Mouse (Mus musculus) inflammation-experienced regulatory T-cells, adult 6 months (primary cell): ENCODE measurements around the gene Mycn. TPM values are rescaled to one million over a fixed set of nuclear protein-coding genes. Genes with fewer than 3 reads are reported as not detected.

Source experiments
- ATAC-seq: one replicate; pipeline ENCODE4 v1.8.0; 2017
- polyA plus RNA-seq, 3 experiments: library from polyadenylated mRNA; unstranded; fragments of 100-300 nt; shearing (Covaris generic); gene quantifications; one replicate each; pipeline ENCODE4 v1.2.1; 2017

Mycn gene
- polyA plus RNA-seq, 3 experiments from 2014 or later: not detected

- no peak for ATAC-seq
These were observed 21.3 kb downstream of the Mycn start for GRCm38 (mm10) chr12:12920166-12921157.

- no peak for ATAC-seq
These were observed 25.4 kb downstream of the Mycn start for GRCm38 (mm10) chr12:12916298-12916697.

- no peak for ATAC-seq
These were observed 31.2 kb downstream of the Mycn start for GRCm38 (mm10) chr12:12910356-12910979.

- no peak for ATAC-seq
These were observed 32.0 kb downstream of the Mycn start for GRCm38 (mm10) chr12:12909631-12910277.

GRCm38 (mm10) chr12:12906771-12907170, 34.9 kb downstream of the Mycn start:
- no peak for ATAC-seq

GRCm38 (mm10) chr12:12906321-12906720, 35.4 kb downstream of the Mycn start:
- no peak for ATAC-seq

GRCm38 (mm10) chr12:12905117-12905516, 36.6 kb downstream of the Mycn start:
- no peak for ATAC-seq

- ATAC-seq: no peak
These were observed 37.2 kb downstream of the Mycn start for GRCm38 (mm10) chr12:12904512-12904953.

- no peak for ATAC-seq
These were observed 37.6 kb downstream of the Mycn start for GRCm38 (mm10) chr12:12904086-12904485.

- ATAC-seq: no peak
These were observed 39.3 kb downstream of the Mycn start for GRCm38 (mm10) chr12:12902403-12902802.

- no peak for ATAC-seq
These were observed 43.2 kb downstream of the Mycn start for GRCm38 (mm10) chr12:12898356-12899126.

- ATAC-seq: no peak
These were observed 47.7 kb downstream of the Mycn start for GRCm38 (mm10) chr12:12893986-12894385.

- ATAC-seq: no peak
These were observed 55.4 kb downstream of the Mycn start for GRCm38 (mm10) chr12:12886191-12886889.
